Mouse (Mus musculus): Measurements from ENCODE around the gene Rpl9-ps1.

Rpl9-ps1 gene

DNA sequence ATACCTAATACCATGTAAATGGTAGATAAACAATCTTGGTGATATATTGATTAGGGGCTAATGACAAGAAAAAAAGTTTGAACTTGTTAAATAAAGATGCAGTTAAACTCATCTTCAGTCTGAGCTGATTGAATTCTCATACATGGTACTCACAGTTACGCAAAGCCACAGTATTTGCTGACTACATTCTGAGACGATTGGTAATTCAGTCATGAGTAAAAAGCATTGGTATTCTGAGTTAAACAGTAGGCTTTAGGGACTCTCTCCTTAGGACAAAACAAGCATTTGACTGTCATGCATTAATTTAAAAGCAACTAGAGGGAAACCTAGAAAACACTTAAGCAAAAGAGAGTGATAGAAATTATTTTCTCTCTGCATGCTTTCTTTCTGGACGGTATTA is 21.8 kb downstream of the Rpl9-ps1 start:
- DNase-seq (ENCODE audit: low spot score in 2 of 2), result no peak

DNA sequence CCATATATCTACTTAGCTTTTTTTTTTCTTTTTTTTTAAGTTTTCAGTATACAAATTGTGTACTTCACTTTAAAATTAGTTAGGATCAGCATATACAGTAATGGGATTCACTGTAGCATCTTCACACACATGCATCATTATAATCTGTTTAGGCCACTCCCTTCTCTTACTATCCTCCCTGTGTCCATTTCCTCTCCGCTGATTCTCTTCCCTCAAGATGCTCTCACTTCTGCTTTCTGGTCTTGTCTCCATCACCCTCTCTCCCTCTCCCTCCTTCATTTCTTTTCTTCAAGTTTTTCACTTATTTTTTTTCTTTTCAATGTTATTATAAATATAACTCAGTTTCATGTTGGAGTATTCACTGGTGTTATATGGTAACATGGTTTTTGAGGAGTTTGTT is 26.4 kb downstream of the Rpl9-ps1 start:
- DNase-seq (ENCODE audit: low spot score in 2 of 2), result no peak

DNA sequence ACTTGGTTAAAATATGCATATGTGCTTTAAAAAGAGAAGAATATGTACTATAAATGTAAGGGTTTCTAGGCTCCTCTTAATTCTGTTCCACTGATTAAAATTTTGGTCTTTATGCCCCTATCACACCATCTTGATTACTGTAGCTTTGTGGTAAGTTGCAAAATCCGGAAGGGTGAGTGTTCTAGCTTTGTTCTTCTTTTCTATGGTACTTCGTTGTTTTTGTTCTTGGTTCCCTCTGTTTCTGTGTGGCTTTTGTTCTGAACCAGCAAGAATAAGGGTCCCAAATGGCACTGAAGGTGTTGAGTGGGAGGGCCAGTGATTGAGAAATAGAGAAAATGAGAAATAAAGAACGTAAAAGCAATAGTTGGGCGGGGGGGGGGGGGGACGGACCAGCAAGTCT is 27.2 kb downstream of the Rpl9-ps1 start:
- no peak for DNase-seq (ENCODE audit: low spot score in 2 of 2)

DNA sequence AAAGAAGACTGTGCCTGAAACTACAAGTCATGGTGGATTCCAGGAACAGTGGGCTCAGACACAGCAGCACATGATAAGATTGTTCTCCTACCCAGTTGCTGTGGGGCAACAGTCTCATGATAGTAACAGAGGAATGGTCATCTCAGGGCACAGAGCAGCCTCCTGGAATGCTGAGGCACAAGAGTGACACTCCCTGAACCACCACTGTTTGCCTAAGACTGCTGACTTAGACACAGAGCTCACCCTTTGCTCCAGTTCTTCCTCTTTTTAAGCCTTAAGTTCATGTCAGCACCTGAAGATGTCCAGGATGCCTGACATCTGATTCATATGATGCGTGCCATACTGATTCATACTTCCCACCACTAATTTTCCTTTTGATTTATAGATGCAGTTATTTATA is 28.8 kb downstream of the Rpl9-ps1 start:
- no peak for DNase-seq (ENCODE audit: low spot score in 2 of 2)

DNA sequence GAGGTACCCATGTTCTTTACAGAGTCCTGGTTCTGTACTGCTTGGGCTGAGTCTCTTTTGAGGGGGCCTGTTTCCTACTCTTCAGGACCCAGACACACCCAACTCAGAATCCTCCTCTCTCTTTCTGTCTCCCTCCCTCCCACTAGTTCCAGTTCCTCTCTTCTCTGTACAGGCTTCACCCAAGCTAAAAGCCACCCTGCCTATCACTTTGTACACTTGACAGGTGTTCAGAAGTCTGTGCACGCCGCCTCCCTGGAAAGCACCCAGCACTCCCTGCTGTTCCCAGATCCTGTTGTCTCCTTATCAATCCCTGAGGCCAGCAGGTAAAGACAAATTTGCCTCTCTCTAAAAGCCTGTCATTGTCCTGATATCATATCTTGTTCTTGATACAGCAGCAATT is 34.5 kb downstream of the Rpl9-ps1 start:
- DNase-seq (ENCODE audit: low spot score in 2 of 2), result no peak

DNA sequence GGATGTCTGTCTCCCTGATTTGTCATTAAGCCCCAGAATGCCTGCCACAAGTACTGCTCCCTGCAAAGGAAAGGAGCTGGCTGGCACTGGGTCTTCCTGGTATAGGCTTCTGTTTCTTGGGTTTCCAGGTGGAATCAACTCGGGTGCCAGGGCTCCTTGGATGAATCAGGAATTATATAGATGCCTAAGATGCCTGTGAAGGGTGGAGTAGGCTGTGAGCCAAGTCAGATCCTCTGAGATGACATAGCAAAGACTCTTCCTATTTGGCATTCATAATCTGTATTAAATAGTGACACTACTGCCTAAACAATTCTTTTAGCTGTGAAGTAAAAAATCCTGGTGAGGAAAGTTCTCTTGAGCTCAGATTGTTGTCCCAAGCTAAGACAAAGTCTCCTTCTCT is 39.0 kb downstream of the Rpl9-ps1 start:
- no peak for DNase-seq (ENCODE audit: low spot score in 2 of 2)

DNA sequence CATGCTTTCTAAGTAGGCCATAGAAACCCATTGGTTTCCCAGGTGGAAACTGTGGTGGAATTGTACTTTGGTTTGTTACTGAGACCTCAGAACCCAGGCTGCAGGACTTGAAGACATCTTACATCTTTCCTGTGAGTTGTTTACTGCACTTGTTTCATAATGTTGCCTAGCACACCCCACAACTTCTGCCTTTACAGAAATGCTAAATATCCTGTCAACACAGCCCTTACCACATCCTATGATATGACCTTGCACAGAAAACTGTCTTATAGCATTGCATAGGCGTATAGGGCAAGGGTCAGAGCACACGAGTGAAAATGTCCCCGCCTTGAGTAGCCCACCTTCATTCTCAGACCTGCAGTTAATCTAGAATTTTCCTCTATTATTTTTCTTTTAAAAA is 39.9 kb downstream of the Rpl9-ps1 start:
- no peak for DNase-seq (ENCODE audit: low spot score in 2 of 2)

DNA sequence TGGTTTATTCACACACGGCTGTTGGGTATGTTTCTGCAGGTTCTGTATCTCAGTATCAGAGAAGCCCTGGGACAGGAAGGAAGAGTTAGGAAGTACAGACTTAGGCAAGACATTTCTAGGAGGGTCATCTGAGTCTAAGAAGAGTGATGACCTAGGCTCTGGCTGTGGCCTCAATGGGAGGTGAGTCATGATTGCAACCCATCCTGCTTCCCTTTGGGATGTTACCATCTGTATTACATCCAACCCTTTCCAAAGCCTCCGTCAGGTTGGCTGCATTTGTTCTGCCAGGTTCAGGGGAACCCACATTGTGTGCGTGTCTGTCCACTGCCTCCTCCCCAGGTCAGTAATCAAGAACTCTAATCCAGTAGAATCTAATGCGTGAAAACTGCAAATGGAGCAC is 40.7 kb downstream of the Rpl9-ps1 start:
- DNase-seq (ENCODE audit: low spot score in 2 of 2), result no peak

DNA sequence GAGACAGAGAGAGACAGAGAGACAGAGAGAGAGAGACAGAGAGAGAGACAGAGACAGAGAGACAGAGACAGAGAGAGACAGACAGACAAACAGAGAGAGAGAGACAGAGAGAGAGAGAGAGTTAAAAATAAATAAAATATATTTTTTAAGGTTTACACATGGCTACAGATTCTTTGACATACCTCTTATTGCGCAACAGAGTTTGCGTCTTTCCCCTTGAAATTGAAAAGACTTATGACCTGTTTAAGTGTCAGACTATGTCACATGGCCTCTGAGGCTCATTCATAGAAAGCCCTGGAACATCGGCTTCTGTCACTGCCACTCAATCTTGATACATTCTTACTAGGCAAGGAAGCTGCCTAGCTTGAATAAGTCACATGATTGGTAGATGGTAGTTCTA is 42.0 kb downstream of the Rpl9-ps1 start:
- no peak for DNase-seq (ENCODE audit: low spot score in 2 of 2)

DNA sequence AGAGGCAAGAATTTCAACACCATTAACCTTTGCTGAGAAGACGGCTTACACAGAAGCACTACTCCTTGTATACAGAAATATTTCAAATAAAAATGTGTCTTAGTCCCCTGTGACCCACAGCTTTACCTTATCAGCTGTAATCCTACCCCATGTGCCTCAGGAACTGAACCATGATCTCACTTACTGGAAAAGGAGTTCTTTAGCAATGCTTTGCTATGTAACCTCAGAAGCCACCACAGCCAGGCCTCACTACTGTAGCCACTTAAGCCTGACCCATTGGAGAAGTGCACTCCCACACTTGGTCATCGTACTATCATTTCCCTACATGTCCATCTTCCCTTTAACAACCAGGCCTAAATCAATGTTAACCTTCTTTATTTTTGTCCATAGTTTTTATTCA is 44.8 kb downstream of the Rpl9-ps1 start:
- no peak for DNase-seq (ENCODE audit: low spot score in 2 of 2)

DNA sequence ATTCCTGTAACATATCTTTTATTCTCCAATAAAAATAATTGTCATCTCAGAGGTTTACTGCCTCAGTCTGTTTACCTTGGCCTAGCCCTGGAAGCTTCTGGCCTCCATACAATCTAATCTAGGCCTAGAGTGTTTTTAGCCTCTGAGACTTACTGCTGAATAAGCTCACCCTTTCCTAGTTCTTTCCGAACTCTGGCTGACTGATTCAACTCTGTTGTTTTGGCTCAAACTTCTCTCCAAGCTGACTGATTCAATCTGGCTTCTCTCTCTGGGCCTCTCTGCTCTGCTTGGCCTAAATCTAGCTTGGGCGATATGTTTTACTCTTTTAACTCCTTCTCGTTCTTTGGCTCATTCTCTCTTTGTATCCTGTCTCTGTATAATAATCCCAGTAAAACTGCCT is 46.4 kb downstream of the Rpl9-ps1 start:
- DNase-seq (ENCODE audit: low spot score in 2 of 2), result no peak

DNA sequence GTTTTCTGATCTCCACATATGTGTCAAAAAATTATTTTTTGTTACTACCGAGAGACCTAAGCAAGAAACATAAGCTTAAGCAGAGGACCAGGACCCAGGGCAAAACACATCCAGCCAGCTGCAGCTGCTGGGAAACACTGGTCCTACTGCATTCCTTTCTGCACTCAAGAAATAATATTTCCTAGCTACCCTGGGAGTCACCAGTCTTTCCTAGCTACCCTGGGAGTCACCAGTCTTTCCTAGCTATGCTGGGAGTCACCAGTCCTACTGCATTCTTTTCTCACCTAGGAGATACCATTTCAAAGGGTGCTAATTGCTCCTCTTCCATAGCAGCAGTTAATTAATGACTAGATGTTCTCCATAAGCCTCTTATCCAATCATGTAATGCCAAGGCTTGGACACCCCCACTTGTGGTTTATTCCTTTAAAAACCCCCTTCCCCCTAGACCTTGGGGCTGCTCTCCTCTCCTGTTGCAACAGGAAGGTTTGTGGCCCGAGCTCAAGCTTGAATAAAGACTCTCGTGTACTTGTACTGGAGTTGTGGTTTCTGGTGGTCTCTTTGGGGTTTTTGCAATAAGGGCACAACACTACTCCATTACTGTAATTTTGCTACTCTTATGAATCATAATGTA is 47.1 kb downstream of the Rpl9-ps1 start:
- no peak for DNase-seq (ENCODE audit: low spot score in 2 of 2)

DNA sequence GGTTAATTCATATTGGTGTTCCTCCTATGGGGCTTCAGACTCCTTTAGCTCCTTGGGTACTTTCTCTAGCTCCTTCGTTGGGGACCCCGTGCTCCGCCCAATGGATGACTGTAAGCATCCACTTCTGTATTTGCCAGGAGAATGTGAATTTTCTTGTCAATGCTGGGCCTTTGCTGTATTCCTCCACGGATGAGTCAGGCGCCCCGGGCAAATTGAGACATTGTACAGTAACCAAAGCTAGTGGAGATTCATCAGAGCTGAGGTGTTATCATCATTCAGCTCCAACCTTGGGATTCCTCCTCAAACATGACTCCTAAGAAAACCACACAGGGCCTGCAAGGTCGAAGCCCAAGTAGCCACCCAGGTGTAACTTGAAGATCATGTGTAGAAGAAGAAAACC is 47.6 kb downstream of the Rpl9-ps1 start:
- no peak for DNase-seq (ENCODE audit: low spot score in 2 of 2)

DNA sequence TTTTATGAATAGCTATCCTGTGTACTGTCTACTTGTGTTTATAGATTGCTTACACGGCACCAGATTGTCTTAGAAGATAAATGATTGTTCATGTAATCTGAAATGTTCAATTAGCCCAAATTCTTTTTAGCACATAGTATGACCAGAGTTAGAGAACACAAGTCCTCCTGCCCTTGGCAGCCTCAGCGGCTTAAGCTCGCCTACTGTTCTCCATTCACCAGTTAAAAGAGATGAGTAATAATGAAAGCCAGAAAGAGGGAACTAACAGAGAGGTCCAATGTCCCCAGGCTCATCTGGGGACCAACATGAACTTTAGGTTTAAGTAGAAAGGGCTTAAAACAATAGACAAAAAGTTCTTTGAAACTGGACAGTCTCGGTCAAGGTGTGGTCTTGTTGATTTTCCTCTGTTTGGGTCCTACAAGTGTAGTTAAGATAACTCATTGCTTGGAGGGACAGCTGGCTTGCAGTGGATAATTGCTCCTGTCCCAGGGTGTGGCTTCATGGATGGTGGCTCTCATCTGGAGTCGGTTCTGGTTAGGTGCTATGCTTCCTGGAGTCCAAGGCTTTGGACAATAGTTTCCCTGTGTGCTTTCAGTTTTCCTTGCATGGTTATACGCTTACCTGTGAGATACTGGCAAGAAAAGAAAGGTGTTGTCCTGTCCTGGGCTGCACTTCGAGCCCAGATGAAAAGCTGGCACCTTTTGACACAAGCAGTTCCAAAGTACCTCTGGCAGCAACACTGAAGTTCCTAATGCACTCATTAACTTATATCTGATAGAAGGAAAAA is 49.6 kb downstream of the Rpl9-ps1 start:
- no peak for DNase-seq (ENCODE audit: low spot score in 2 of 2)

Measured in frontal cortex, postnatal 10 days (tissue).